Mouse (Mus musculus): ENCODE data around the gene Pbld2.

DNA sequence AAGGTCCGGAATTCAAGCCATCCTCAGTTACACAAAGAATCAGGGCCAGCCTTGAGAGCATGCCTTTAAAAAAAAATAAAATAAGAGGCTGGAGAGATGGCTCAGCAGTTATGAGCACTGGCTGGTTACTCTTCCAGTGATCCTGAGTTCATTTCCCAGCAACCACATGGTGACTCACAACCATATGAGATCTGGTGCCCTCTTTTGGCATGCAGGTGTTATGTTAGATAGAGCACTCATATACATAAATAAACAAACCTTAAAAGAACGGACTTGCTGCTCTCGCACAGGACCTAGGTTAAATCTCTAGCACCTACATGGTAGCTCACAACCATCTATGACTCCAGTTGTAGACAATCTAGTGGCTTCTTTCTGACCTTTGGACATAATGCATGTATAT lies 15.9 kb upstream of the Pbld2 start:
- no peak for TF ChIP-seq TBP (conservative IDR thresholded peaks at IDR 0.05; ENCODE audit: low read depth, low read length)
- no peak for TF ChIP-seq POLR2AphosphoS2 (IDR thresholded peaks at IDR 0.05; ENCODE audit: low read depth, low read length)
- no peak for TF ChIP-seq JUND (conservative IDR thresholded peaks at IDR 0.05; ENCODE audit: low read depth, low read length)
- no peak for TF ChIP-seq MYC (IDR thresholded peaks at IDR 0.05; ENCODE audit: low read depth, low read length)
- TF ChIP-seq CTCF (conservative IDR thresholded peaks at IDR 0.05 in 1 of 2, IDR thresholded peaks at IDR 0.05 in 1 of 2; ENCODE audit: low read depth in 2 of 2, low read length in 2 of 2): no peak

Measured in CH12.LX (cell line).